Mouse (Mus musculus): ENCODE measurements at regions not wholly inside any gene's neighbourhood (a gene's known extent, or its start where the extent isn't known, plus 50 kb on each side); places are given as distances from the start of the nearest gene placed in this dataset.

GRCm38 (mm10) chr14:37371972-37372371 is 236.9 kb upstream of the Ghitm start:
- no peak for ATAC-seq
- WGBS: 96% methylated on average over 1 of the region's 1 CpGs
- no peak overlapping the region for H3K9ac ChIP-seq
- no peaks in the 10 kb centered on the region for H3K36me3 ChIP-seq (ENCODE audit: poor library complexity, severe bottlenecking)
- H3K27ac ChIP-seq: no peak overlapping the region
- H3K9me3 ChIP-seq (replicated peaks): no peaks in the 10 kb centered on the region
- H3K27me3 ChIP-seq: no peaks in the 10 kb centered on the region
- no peaks in the 10 kb centered on the region for H3K4me1 ChIP-seq
- no peak overlapping the region for H3K4me2 ChIP-seq
- H3K4me3 ChIP-seq: no peak overlapping the region

DNA sequence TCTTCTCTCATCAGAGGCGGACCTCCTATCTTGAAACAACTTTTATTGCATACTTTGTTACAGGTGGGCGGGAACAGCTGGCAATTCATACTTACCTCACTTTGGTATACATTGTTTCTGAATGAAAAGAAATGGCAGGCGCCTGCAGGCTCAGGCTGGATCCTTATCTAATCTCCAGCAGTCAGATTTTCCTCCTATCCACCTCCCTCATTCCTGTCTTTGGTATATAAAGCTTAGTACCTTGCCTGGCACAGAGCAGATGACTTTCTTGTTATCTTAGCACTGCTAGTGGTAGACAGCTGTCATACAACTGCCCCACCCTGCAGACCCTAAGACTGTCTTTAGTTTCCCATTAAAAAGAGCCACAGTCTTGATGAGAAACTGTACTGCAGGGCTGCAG is 226.8 kb upstream of the Ghitm start:
- Histone ChIP-seq H3K9me3 (replicated peaks) (no peaks in the 10 kb centered on the region), H3K9ac (no peak overlapping the region), H3K4me1 (no peaks in the 10 kb centered on the region), H3K27ac (no peak overlapping the region), H3K27me3 (no peaks in the 10 kb centered on the region), H3K4me3 (no peak overlapping the region), H3K36me3 (ENCODE audit: poor library complexity, severe bottlenecking) (no peaks in the 10 kb centered on the region), H3K4me2 (no peak overlapping the region)
- ATAC-seq: no peak
- 80% methylated on average over 3 of the region's 3 CpGs for whole genome bisulfite sequencing

GRCm38 (mm10) chr14:37355968-37356704 is 221.1 kb upstream of the Ghitm start:
- WGBS: 16% methylated on average over 9 of the region's 9 CpGs
- Histone ChIP-seq H3K27me3 (no peaks in the 10 kb centered on the region), H3K4me3 (no peak overlapping the region), H3K27ac (no peak overlapping the region), H3K36me3 (ENCODE audit: poor library complexity, severe bottlenecking) (no peaks in the 10 kb centered on the region), H3K4me2 (peak overlapping the region; percentile 41), H3K4me1 (no peaks in the 10 kb centered on the region), H3K9ac (no peak overlapping the region), H3K9me3 (replicated peaks) (no peaks in the 10 kb centered on the region)
- peak; percentile 96 for ATAC-seq

GRCm38 (mm10) chr14:37323392-37323791 is 188.3 kb upstream of the Ghitm start:
- Histone ChIP-seq H3K9ac (no peak overlapping the region), H3K27ac (no peak overlapping the region), H3K4me2 (no peak overlapping the region), H3K9me3 (replicated peaks) (no peaks in the 10 kb centered on the region), H3K4me1 (no peaks in the 10 kb centered on the region), H3K4me3 (no peak overlapping the region), H3K27me3 (no peaks in the 10 kb centered on the region), H3K36me3 (ENCODE audit: poor library complexity, severe bottlenecking) (no peaks in the 10 kb centered on the region)
- no peak for ATAC-seq
- 91% methylated on average over 4 of the region's 4 CpGs for WGBS

GRCm38 (mm10) chr14:37315239-37315895 is 180.3 kb upstream of the Ghitm start:
- H3K9me3 ChIP-seq (replicated peaks): no peaks in the 10 kb centered on the region
- no peak overlapping the region for H3K27ac ChIP-seq
- no peak overlapping the region for H3K4me2 ChIP-seq
- H3K27me3 ChIP-seq: no peaks in the 10 kb centered on the region
- no peak overlapping the region for H3K4me3 ChIP-seq
- 60% methylated on average over 7 of the region's 7 CpGs for WGBS
- ATAC-seq: peak; percentile 78
- H3K4me1 ChIP-seq: no peaks in the 10 kb centered on the region
- H3K36me3 ChIP-seq (ENCODE audit: poor library complexity, severe bottlenecking): no peaks in the 10 kb centered on the region
- H3K9ac ChIP-seq: no peak overlapping the region

DNA sequence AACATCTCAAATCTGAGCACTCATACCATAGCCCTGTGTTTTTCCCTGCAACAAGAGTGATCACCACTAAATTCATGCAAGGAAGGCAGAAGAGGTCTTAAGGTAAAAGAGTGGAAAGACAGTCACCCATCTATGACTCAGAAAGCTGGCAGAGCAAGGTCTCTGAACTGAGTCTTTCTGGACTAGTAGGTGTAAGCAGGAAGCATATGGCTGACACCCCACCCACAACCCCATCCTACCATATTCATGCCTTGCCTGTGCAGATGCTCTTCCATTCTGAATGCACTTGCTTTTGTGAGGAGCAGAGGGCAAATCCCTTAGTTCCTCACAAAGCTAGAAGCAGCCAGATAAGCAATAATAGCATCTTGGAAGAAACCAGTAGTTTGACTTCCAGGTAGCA is 178.8 kb upstream of the Ghitm start:
- H3K9ac ChIP-seq: no peak overlapping the region
- no peaks in the 10 kb centered on the region for H3K27me3 ChIP-seq
- no peaks in the 10 kb centered on the region for H3K36me3 ChIP-seq (ENCODE audit: poor library complexity, severe bottlenecking)
- no peak overlapping the region for H3K27ac ChIP-seq
- H3K4me1 ChIP-seq: no peaks in the 10 kb centered on the region
- H3K9me3 ChIP-seq (replicated peaks): no peaks in the 10 kb centered on the region
- no peak overlapping the region for H3K4me2 ChIP-seq
- ATAC-seq: no peak
- H3K4me3 ChIP-seq: no peak overlapping the region

DNA sequence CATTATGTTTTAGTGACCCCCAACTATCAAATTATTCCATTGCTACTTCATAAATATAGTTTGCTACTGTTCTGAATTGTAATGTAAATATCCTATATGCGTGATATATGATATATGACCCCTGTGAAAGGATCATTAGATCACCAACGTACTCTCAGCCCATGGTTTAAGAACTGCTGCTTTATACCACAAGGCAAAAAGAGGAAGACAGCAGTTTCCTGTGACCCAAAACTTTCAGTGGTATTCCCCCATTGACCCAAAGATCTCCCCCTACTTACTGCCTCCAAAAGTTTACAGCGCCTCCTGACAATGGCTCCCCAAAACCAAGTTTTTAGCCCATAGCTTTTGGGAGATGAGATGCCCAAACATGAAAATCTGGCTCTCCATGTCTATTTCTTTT is 177.8 kb upstream of the Ghitm start:
- no peak overlapping the region for H3K4me3 ChIP-seq
- H3K27ac ChIP-seq: no peak overlapping the region
- ATAC-seq: no peak
- no peaks in the 10 kb centered on the region for H3K36me3 ChIP-seq (ENCODE audit: poor library complexity, severe bottlenecking)
- WGBS: 91% methylated on average over 3 of the region's 3 CpGs
- no peaks in the 10 kb centered on the region for H3K9me3 ChIP-seq (replicated peaks)
- H3K4me1 ChIP-seq: no peaks in the 10 kb centered on the region
- no peak overlapping the region for H3K4me2 ChIP-seq
- H3K27me3 ChIP-seq: no peaks in the 10 kb centered on the region
- H3K9ac ChIP-seq: no peak overlapping the region

- H3K36me3 ChIP-seq (ENCODE audit: poor library complexity, severe bottlenecking): no peaks in the 10 kb centered on the region
- no peak overlapping the region for H3K4me2 ChIP-seq
- no peak overlapping the region for H3K4me3 ChIP-seq
- ATAC-seq: no peak
- H3K9ac ChIP-seq: no peak overlapping the region
- no peak overlapping the region for H3K27ac ChIP-seq
- H3K27me3 ChIP-seq: no peaks in the 10 kb centered on the region
- WGBS: 68% methylated on average over 2 of the region's 2 CpGs
- no peaks in the 10 kb centered on the region for H3K4me1 ChIP-seq
- no peaks in the 10 kb centered on the region for H3K9me3 ChIP-seq (replicated peaks)
Observed at GRCm38 (mm10) chr14:37306622-37307274, 171.7 kb upstream of the Ghitm start.

GRCm38 (mm10) chr14:37298631-37299030 is 163.6 kb upstream of the Ghitm start:
- Histone ChIP-seq H3K27me3 (no peaks in the 10 kb centered on the region), H3K4me3 (no peak overlapping the region), H3K4me1 (no peaks in the 10 kb centered on the region), H3K4me2 (no peak overlapping the region), H3K9ac (no peak overlapping the region), H3K9me3 (replicated peaks) (no peaks in the 10 kb centered on the region), H3K27ac (no peak overlapping the region), H3K36me3 (ENCODE audit: poor library complexity, severe bottlenecking) (no peaks in the 10 kb centered on the region)
- ATAC-seq: no peak

DNA sequence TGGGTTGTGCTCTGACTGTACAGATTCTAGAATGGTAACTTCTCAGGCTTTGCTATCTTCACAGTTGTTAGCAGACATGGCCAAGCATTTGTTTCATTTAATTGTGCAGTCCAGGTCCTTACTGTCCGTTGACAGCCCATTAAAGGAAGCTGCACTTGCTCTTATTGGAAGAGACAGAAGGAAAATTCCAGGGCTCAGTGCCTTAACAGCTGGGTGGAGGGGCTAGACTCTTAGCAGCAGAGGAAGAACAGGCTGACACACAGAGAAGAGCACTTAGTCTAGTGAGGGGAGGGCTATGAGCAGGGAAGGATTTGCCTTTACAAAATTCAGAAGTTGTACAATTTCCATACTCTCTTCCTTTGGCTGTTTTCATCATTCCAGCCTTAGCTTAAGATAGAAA is 161.5 kb upstream of the Ghitm start:
- 59% methylated on average over 1 of the region's 1 CpGs for WGBS
- Histone ChIP-seq H3K4me1 (no peaks in the 10 kb centered on the region), H3K9ac (no peak overlapping the region), H3K36me3 (ENCODE audit: poor library complexity, severe bottlenecking) (no peaks in the 10 kb centered on the region), H3K27me3 (no peaks in the 10 kb centered on the region), H3K9me3 (replicated peaks) (no peaks in the 10 kb centered on the region), H3K4me2 (no peak overlapping the region), H3K27ac (no peak overlapping the region), H3K4me3 (no peak overlapping the region)
- no peak for ATAC-seq

DNA sequence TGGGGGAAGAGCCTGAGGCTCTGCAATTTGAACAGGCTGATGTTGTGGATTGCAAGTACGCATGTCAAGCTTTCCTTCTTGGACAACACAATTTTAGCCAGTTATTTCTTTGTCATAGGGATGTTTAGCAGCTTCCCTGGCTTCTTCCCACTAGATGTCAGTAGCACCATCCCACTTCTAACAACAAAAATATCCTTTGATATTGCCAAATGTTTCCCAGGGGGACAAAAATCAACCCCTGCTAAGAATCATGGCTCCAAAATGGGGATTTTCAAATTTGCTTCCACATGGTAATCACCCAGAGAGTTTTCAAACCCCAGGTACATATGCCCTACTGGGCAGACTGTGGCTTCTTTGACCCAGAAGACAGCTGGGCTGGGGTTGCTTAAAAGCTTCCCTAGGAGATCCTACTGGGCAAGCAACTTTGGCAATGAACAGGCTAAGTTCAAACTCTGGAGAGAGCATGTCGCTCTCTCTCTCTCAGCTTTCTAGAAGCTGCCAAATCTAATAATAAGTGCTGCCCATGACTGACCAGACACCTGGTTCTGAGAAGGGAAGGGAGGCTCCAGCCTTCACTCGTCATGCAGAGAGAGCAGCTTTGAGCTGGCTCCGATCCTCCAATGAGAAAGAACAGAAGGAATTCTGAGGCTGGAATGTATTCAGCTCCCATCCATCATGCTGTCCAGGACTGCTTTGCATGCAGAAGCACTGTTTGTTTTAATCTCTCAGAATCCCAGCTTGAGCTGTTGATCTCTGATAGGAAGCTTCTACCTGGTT is 157.2 kb upstream of the Ghitm start:
- Histone ChIP-seq H3K27ac (no peak overlapping the region), H3K36me3 (ENCODE audit: poor library complexity, severe bottlenecking) (no peaks in the 10 kb centered on the region), H3K4me3 (no peak overlapping the region), H3K4me2 (no peak overlapping the region), H3K4me1 (no peaks in the 10 kb centered on the region), H3K27me3 (no peaks in the 10 kb centered on the region), H3K9me3 (replicated peaks) (no peaks in the 10 kb centered on the region), H3K9ac (no peak overlapping the region)
- no peak for ATAC-seq
- WGBS: 73% methylated on average over 4 of the region's 4 CpGs

- no peak for ATAC-seq
- WGBS: 44% methylated on average over 5 of the region's 5 CpGs
- no peaks in the 10 kb centered on the region for H3K36me3 ChIP-seq (ENCODE audit: poor library complexity, severe bottlenecking)
- H3K27me3 ChIP-seq: no peaks in the 10 kb centered on the region
- no peak overlapping the region for H3K4me3 ChIP-seq
- no peak overlapping the region for H3K27ac ChIP-seq
- no peak overlapping the region for H3K4me2 ChIP-seq
- no peak overlapping the region for H3K9ac ChIP-seq
- H3K4me1 ChIP-seq: no peaks in the 10 kb centered on the region
- no peaks in the 10 kb centered on the region for H3K9me3 ChIP-seq (replicated peaks)
Observed at GRCm38 (mm10) chr14:37284391-37284790, 149.3 kb upstream of the Ghitm start.
